Mouse (Mus musculus) hindbrain, embryonic 16.5 days (tissue): ENCODE measurements at regions not wholly inside any gene's neighbourhood (a gene's known extent, or its start where the extent isn't known, plus 50 kb on each side); places are given as distances from the start of the nearest gene placed in this dataset.
"Not testable (repeated sequence)": the region's sequence is repeated elsewhere in the genome, so short reads cannot be mapped to it uniquely, and the experiment has no call there.

Experiments
- ATAC-seq: fragments of 200-750 bp; cut with Nextera tagmentation; 2 replicates; pipeline ENCODE4 v1.8.0; 2017; ENCODE audit warnings: moderate TSS enrichment, moderate library complexity
- H3K27ac ChIP-seq: fragments of 300-500 bp; sonication (generic); 2 replicates; pipeline ENCODE4 v1.5.1; 2014; ENCODE audit warnings: low read depth, mild to moderate bottlenecking, control low read depth, low read length, moderate library complexity
- H3K27me3 ChIP-seq: fragments of 300-500 bp; sonication (generic); replicated peaks from 2 replicates; pipeline ENCODE4 v1.6.1; 2014; ENCODE audit warnings: low read length; ENCODE audit not compliant: control insufficient read depth, insufficient read depth
- H3K36me3 ChIP-seq: fragments of 300-500 bp; sonication (generic); 2 replicates; pipeline ENCODE4 v1.6.1; 2014; ENCODE audit warnings: mild to moderate bottlenecking, low read length, moderate library complexity, mixed read lengths; ENCODE audit not compliant: control insufficient read depth, insufficient read depth
- H3K4me1 ChIP-seq: fragments of 300-500 bp; sonication (generic); 2 replicates; pipeline ENCODE4 v1.6.1; 2014; ENCODE audit warnings: low read depth, low read length; ENCODE audit not compliant: control insufficient read depth, insufficient read depth
- H3K4me2 ChIP-seq: fragments of 300-500 bp; sonication (generic); 2 replicates; pipeline ENCODE4 v1.6.1; 2014; ENCODE audit warnings: mild to moderate bottlenecking, low read length, control low read depth, moderate library complexity
- H3K4me3 ChIP-seq: fragments of 300-500 bp; sonication (generic); 2 replicates; pipeline ENCODE4 v1.5.1; 2014; ENCODE audit warnings: mild to moderate bottlenecking, low read length, control low read depth, moderate library complexity
- H3K9ac ChIP-seq: fragments of 300-500 bp; sonication (generic); 2 replicates; pipeline ENCODE4 v1.6.1; 2014; ENCODE audit warnings: low read depth, mild to moderate bottlenecking, control low read depth, low read length, moderate library complexity
- H3K9me3 ChIP-seq: fragments of 300-500 bp; sonication (generic); 2 replicates; pipeline ENCODE4 v1.6.1; 2014; ENCODE audit warnings: mild to moderate bottlenecking, low read length, moderate library complexity; ENCODE audit not compliant: control insufficient read depth
- WGBS: fragments of 180-500 bp; shearing (Covaris S2); extraction: QIAGEN DNeasy Blood & Tissue Kit; methylation state at CpG from one replicate; pipeline ENCODE4 v1.1.7; 2014; 5-methylcytosine and 5-hydroxymethylcytosine counted together

DNA sequence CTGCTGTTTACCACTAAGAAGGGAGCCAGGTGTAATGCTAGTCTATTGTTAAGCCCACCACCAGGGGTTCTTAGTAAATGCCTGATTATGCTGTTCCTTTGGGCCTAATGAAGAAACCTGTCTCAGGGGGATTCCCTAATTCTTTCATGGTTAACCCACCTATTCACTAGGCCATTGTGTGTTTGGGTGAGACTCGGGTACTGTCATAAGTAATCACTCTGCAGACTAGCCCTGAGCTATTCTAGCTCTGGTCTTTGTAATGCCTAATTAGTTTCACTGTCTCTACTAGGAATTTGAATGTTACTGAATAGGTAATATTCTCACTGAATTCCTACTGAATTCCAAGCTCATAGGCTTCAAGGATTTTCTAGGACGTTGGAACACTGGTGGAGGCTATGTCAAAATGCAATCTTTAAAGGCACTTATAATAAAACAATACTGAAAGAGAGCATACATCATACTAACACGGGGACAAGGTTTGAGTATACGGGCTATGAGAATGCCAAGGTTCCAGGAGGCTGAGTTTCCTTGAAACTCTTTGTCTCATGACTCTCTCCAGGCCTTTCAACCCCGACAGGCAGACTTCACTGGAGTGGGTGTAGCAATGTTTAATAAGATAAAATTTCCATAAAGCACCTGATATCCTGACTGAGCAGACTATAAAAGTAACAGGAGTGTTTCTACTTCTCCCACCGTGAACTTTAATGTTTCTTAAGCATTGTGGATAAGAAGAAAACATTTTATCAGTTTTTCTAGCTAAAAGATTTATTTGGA, 398.0 kb upstream of the Mdga2 start:
- WGBS, result 28% methylated on average over 6 of the region's 6 CpGs
- not testable (repeated sequence) for ATAC-seq

GRCm38 (mm10) chr12:67618252-67618651, 395.9 kb upstream of the Mdga2 start:
- peak; percentile 79 for ATAC-seq
- Histone ChIP-seq H3K36me3 (no peaks in the 10 kb centered on the region), H3K4me2 (no peak overlapping the region), H3K4me3 (no peak overlapping the region), H3K27me3 (no peaks in the 10 kb centered on the region), H3K9ac (no peak overlapping the region), H3K27ac (no peak overlapping the region), H3K4me1 (no peaks in the 10 kb centered on the region), H3K9me3 (no peaks in the 10 kb centered on the region)
- 58% methylated on average over 6 of the region's 6 CpGs for WGBS

More for the DNA sequence above, 398.0 kb upstream of the Mdga2 start:
- H3K27ac ChIP-seq, H3K9ac ChIP-seq, H3K27me3 ChIP-seq, H3K4me3 ChIP-seq, H3K4me2 ChIP-seq, H3K36me3 ChIP-seq, H3K4me1 ChIP-seq, H3K9me3 ChIP-seq: not testable (repeated sequence)

DNA sequence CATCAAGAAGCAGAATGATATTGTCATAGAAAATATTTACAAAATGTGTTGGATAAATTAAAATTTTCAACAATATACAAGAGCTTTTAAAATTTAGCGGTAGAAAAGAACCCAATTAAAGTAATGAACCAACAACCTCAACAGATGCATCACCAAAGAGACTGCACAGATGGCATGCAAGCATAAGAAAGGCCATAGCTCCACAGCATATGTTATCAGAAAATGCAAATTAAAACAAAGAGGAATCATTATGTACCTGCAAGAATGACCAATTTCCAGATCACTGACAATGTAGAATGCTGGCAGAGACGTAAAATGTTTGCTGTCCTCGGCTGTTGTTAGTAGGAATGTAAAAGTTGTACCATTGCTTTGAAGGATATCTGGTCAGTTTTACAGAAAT, 376.6 kb upstream of the Mdga2 start:
- whole genome bisulfite sequencing, result 61% methylated on average over 3 of the region's 3 CpGs
- ATAC-seq, result no peak
- no peak overlapping the region for H3K4me3 ChIP-seq

More for the DNA sequence above, 376.6 kb upstream of the Mdga2 start:
- Histone ChIP-seq H3K4me2 (no peak overlapping the region), H3K9ac (no peak overlapping the region), H3K27ac (no peak overlapping the region), H3K36me3 (no peaks in the 10 kb centered on the region), H3K9me3 (no peaks in the 10 kb centered on the region), H3K27me3 (no peaks in the 10 kb centered on the region), H3K4me1 (no peaks in the 10 kb centered on the region)
